Mouse (Mus musculus) heart, embryonic 14.5 days (tissue): ENCODE measurements at regions not wholly inside any gene's neighbourhood (a gene's known extent, or its start where the extent isn't known, plus 50 kb on each side); places are given as distances from the start of the nearest gene placed in this dataset.
"Not testable (repeated sequence)": the region's sequence is repeated elsewhere in the genome, so short reads cannot be mapped to it uniquely, and the experiment has no call there.

Source experiments
- ATAC-seq: fragments of 200-750 bp; cut with Nextera tagmentation; 2 replicates; pipeline ENCODE4 v1.8.0; 2017; ENCODE audit warnings: low read depth, moderate TSS enrichment; ENCODE audit not compliant: insufficient number of reproducible peaks, insufficient read depth, low FRiP score
- H3K27ac ChIP-seq, 2 experiments: fragments of 200-500 bp in 1 of 2; fragments of 300-500 bp in 1 of 2; sonication (generic) in 1 of 2; replicated peaks in 1 of 2; 2 replicates each; pipeline ENCODE4 v1.5.1; 2012 to 2014; ENCODE audit warnings: low read depth in 2 of 2, low read length in 2 of 2, control low read depth in 1 of 2, mild to moderate bottlenecking in 1 of 2, mixed read lengths in 1 of 2; ENCODE audit not compliant: control insufficient read depth in 1 of 2, insufficient read depth in 1 of 2
- H3K27me3 ChIP-seq: fragments of 300-500 bp; sonication (generic); 2 replicates; pipeline ENCODE4 v1.6.1; 2014; ENCODE audit warnings: mild to moderate bottlenecking, low read length, control low read depth; ENCODE audit not compliant: control insufficient read depth, insufficient read depth
- H3K36me3 ChIP-seq: fragments of 300-500 bp; sonication (generic); 2 replicates; pipeline ENCODE4 v1.6.1; 2014; ENCODE audit warnings: mild to moderate bottlenecking, control low read depth, low read length, mixed read lengths; ENCODE audit not compliant: control insufficient read depth, insufficient read depth
- H3K4me1 ChIP-seq, 2 experiments: fragments of 200-500 bp in 1 of 2; fragments of 300-500 bp in 1 of 2; sonication (generic) in 1 of 2; 2 replicates each; pipeline ENCODE4 v1.6.1; 2012 to 2014; ENCODE audit warnings: low read length in 2 of 2, control low read depth in 1 of 2, mixed read lengths in 1 of 2; ENCODE audit not compliant: control insufficient read depth in 2 of 2, insufficient read depth in 2 of 2
- H3K4me2 ChIP-seq: fragments of 300-500 bp; sonication (generic); 2 replicates; pipeline ENCODE4 v1.6.1; 2014; ENCODE audit warnings: mild to moderate bottlenecking, low read length
- H3K4me3 ChIP-seq, 2 experiments: fragments of 200-500 bp in 1 of 2; fragments of 300-500 bp in 1 of 2; sonication (generic) in 1 of 2; 2 replicates each; pipeline ENCODE4 v1.5.1; 2012 to 2014; ENCODE audit warnings: low read length in 2 of 2, mild to moderate bottlenecking in 2 of 2, control low read depth in 1 of 2, low read depth in 1 of 2, moderate library complexity in 1 of 2; ENCODE audit not compliant: control insufficient read depth in 1 of 2, insufficient read depth in 1 of 2
- H3K9ac ChIP-seq: fragments of 300-500 bp; sonication (generic); 2 replicates; pipeline ENCODE4 v1.6.1; 2014; ENCODE audit warnings: mild to moderate bottlenecking, low read length
- H3K9me3 ChIP-seq: fragments of 300-500 bp; sonication (generic); 2 replicates; pipeline ENCODE4 v1.6.1; 2016; ENCODE audit warnings: low read length, control low read depth; ENCODE audit not compliant: control insufficient read depth
- WGBS: fragments of 180-500 bp; shearing (Covaris S2); extraction: QIAGEN DNeasy Blood & Tissue Kit; methylation state at CpG from one replicate; pipeline ENCODE4 v1.1.7; 2014; 5-methylcytosine and 5-hydroxymethylcytosine counted together

DNA sequence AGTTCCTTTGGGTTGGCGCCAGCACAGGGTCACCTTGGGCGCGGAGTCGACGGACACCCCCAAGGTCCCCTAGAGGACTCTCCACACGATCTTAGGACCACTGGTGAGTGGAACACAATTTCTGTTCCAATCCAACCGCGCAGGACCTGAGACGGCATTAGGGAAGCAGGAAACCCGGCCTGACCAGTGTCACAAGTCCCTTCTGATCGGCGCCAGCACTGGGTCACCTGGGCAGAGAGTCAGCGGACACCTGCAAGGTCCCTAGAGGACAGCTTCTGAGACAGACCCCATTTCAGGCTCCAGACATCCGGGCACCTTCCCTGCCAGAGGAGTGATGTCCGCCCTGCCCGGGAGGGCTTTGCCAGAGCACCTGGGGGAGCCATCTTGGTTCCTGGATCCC, 74.2 kb upstream of the Cdh13 start:
- H3K27ac ChIP-seq, ATAC-seq, H3K36me3 ChIP-seq, H3K4me2 ChIP-seq, H3K27me3 ChIP-seq, H3K4me1 ChIP-seq, H3K9ac ChIP-seq, H3K9me3 ChIP-seq, H3K4me3 ChIP-seq: not testable (repeated sequence)
- WGBS = 92% methylated on average over 16 of the region's 16 CpGs

DNA sequence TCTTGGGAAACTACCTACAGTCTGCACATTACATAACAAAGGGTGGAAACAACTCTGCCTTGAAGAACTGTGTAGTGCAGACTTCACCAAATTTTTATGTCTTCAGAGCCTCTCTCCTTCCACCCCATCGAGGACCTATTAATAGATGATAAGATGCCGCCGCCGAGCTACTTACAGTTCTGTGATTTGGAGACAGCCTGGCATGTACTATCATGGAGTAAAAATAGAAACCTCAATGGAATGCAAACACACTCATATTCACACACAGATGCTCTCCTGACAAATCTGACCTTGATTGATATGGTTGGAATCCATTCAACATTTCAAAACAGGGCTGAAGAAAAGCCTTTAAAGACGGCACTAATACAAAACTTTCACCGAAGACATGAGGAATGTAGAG, 92.7 kb upstream of the Cdh13 start:
- peak; percentile 77 for ATAC-seq
- Histone ChIP-seq H3K4me1 (peaks cover 24% of the 10 kb centered on the region in 2 experiments), H3K27ac (peak overlapping the region; percentile 52 to 83), H3K9me3 (no peaks in the 10 kb centered on the region), H3K4me3 (no peak overlapping the region), H3K27me3 (no peaks in the 10 kb centered on the region), H3K4me2 (peak overlapping the region; percentile 45), H3K36me3 (no peaks in the 10 kb centered on the region), H3K9ac (no peak overlapping the region)
- 15% methylated on average over 6 of the region's 6 CpGs for WGBS

DNA sequence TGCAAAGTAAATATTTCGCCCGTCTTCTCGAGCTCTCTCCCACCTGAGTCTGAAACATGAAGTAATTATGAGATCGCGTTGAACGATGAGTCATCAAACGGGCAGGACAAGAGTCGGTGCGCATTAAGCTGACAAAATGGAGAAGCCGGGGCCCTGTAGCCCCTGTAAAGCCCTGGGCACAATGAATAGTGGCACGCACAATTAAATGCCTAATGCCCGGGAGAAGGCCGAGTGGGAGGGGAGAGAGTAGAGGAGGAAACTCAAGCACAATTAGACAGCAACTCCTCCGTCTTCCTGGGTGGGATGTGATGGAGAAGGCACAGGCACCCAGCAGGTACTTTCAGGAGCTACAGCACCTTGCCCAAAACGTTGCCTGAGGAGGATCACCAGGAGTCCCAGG, 94.3 kb upstream of the Cdh13 start:
- Histone ChIP-seq H3K36me3 (no peaks in the 10 kb centered on the region), H3K4me1 (peaks cover 24% of the 10 kb centered on the region in 2 experiments), H3K9me3 (no peaks in the 10 kb centered on the region), H3K4me3 (no peak overlapping the region), H3K4me2 (no peak overlapping the region), H3K27me3 (no peaks in the 10 kb centered on the region), H3K27ac (no peak overlapping the region), H3K9ac (no peak overlapping the region)
- ATAC-seq = no peak
- WGBS = 89% methylated on average over 15 of the region's 15 CpGs

DNA sequence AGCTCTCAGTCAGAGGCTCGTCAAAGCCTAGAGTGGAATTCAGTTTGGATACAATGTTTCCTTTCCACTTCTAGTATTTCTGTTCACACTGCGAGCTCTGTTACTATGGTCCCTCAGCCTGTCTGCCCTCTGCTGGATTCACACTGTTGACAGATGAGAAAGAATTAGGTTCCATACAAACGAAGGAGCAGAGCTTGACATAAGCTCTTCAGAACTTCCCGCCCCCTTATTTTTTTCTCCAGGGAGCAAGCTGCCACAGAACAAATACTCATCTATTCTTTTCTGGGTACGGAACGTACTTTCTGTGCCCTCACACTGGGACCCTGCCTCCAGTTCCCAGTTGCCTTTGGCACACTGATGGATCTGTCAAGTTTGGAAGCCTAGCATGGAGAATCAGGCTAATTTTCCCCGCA, 114.5 kb upstream of the Cdh13 start:
- Histone ChIP-seq H3K27ac (no peak overlapping the region), H3K4me2 (no peak overlapping the region), H3K36me3 (no peaks in the 10 kb centered on the region), H3K9me3 (no peaks in the 10 kb centered on the region), H3K4me3 (no peak overlapping the region), H3K27me3 (no peaks in the 10 kb centered on the region), H3K9ac (no peak overlapping the region), H3K4me1 (no peaks in the 10 kb centered on the region)
- ATAC-seq = no peak
- 53% methylated on average over 7 of the region's 7 CpGs for WGBS

DNA sequence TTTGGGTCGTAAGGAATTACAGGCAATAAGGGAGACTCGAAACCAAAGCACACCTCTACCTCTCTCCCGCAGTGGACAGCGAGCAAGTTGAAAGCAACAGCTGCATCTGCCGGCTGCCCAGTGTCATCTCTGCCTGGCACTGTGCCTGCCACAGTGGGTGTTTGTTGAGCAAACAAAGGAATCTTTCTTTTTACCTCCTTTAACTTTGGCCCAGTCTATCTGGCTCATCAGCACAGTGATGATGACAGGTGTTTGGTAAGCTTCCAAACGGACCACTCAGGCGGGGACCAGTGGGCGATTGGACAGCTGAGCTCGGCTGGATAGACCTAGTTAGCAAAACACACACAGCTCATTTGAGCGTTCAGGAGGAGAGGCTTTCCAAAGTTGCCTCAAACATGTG, 121.4 kb upstream of the Cdh13 start:
- 0 out of 2 replicates have a peak, but pooled peaks have one; percentile 35 for ATAC-seq
- Histone ChIP-seq H3K9me3 (no peaks in the 10 kb centered on the region), H3K4me3 (no peak overlapping the region), H3K36me3 (no peaks in the 10 kb centered on the region), H3K27ac (no peak overlapping the region), H3K27me3 (no peaks in the 10 kb centered on the region), H3K4me2 (peak overlapping the region; percentile 24; the same call in 1 of the 2 replicates), H3K4me1 (peaks cover 4 to 6% of the 10 kb centered on the region in 2 experiments; a peak in 3 of 4 replicates), H3K9ac (no peak overlapping the region)
- 32% methylated on average over 10 of the region's 10 CpGs for WGBS

DNA sequence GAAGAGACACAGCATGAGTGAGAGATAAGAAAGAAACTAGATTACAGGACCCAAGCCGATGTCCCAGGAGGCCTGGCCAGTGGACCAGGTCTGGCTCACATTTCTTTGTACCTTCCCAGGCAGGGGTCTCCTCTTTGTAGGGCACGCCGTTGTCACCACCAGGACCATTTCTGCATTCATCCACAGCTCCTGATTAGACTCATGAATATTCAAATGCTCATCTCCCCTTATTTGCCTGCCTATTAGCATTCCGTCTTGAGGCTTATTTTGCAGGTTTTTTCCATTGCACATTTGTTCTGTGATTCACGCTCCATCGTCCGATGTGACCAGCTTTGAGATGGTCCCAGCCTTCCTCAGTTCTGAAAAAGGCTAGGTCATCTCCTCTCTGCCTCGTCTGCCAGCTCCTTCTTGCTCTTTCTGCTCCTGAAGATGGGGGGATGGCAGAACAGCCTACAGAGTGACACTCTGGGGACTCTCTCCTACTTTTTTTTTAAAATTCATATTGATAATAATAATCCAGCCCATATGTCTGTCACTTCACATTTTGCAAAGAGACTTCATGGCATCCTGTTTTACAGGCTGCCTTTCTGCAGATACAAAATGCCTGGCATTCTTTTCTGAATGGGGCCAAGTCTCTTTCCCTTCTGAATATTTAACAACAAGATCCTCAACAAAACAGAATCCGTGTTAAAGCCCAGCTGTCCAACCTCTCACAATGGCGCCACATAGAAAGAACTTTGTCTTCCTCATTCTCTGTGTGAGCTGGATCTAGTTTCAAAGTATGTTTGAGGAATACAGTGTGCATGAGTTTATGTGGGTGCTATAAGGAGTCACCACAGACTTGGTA, 136.0 kb upstream of the Cdh13 start:
- no peak overlapping the region for H3K27ac ChIP-seq
- H3K27me3 ChIP-seq = no peaks in the 10 kb centered on the region
- no peaks in the 10 kb centered on the region for H3K36me3 ChIP-seq
- WGBS = 57% methylated on average over 10 of the region's 10 CpGs
- no peak for ATAC-seq
- peaks cover 0 to 10% of the 10 kb centered on the region in 2 experiments; a peak in 2 of 4 replicates for H3K4me1 ChIP-seq
- H3K4me3 ChIP-seq = no peak overlapping the region
- H3K4me2 ChIP-seq = no peak overlapping the region
- H3K9me3 ChIP-seq = no peaks in the 10 kb centered on the region
- no peak overlapping the region for H3K9ac ChIP-seq

DNA sequence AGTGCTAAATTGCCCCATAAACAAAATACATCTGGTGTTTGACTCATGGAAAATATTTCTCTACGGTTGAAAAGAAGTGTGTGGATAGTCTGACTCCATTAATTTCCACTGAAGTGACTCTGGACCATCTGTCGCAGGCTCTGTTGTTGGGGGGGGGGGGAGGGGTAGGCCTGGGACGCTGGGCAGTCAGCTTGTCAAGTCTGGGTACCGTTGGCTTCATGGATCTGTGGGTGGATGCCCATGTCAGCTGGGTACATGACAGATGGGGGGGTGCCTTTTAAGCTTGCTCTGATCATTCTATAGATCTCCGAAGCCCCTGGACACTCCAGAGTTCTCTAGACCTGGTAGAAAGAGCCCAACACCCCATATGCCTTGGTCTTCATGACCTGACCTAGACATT, 139.0 kb upstream of the Cdh13 start:
- Histone ChIP-seq H3K27me3 (no peaks in the 10 kb centered on the region), H3K9me3 (no peaks in the 10 kb centered on the region), H3K9ac (no peak overlapping the region), H3K36me3 (no peaks in the 10 kb centered on the region), H3K4me3 (no peak overlapping the region), H3K4me1 (peaks cover 0 to 10% of the 10 kb centered on the region in 2 experiments; a peak in 2 of 4 replicates), H3K4me2 (no peak overlapping the region), H3K27ac (no peak overlapping the region)
- no peak for ATAC-seq
- 79% methylated on average over 5 of the region's 5 CpGs for WGBS

DNA sequence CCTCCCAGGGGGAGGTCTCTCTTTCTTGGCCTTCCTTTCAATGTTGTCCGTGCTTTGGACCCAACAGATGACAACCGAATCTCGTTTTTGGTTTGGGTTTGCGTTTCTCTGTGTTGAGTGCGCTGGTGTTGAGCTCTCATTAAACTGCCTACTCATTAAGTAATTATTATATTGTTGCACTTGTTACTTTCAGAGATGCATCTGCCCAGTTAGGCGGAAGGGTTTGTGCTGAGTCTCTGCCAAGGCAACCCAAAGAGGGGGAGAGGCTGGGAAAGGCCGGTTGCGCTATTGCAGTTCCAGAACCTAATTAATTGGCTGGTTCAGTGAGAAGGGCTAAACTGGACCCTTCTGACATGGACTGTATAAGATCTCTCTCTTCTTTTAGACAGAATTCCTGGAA, 141.2 kb upstream of the Cdh13 start:
- ATAC-seq = no peak
- H3K9ac ChIP-seq = no peak overlapping the region
- no peak overlapping the region for H3K27ac ChIP-seq
- H3K4me1 ChIP-seq = peaks cover 0 to 2% of the 10 kb centered on the region in 2 experiments; a peak in 2 of 4 replicates
- no peaks in the 10 kb centered on the region for H3K36me3 ChIP-seq
- WGBS = 93% methylated on average over 8 of the region's 8 CpGs
- no peak overlapping the region for H3K4me2 ChIP-seq
- no peak overlapping the region for H3K4me3 ChIP-seq
- no peaks in the 10 kb centered on the region for H3K27me3 ChIP-seq
- H3K9me3 ChIP-seq = no peaks in the 10 kb centered on the region
